Mouse (Mus musculus) MEL (cell line): Measurements from ENCODE around the gene Tmem167b. TPM values are rescaled to one million over a fixed set of nuclear protein-coding genes. Genes with fewer than 3 reads are reported as not detected.
A peak's percentile ranks its signal among the peaks of the same experiment; 100 is the strongest.

ENCODE experiments used
- DNase-seq: peaks from one replicate; pipeline ENCODE4 v3.0.0; 2011; ENCODE audit warnings: low read depth, low spot score
- H3K27ac ChIP-seq: 2 replicates; pipeline ENCODE4 v1.5.1; 2012; ENCODE audit warnings: low read depth, mild to moderate bottlenecking, control low read depth, low read length, moderate library complexity; ENCODE audit not compliant: control insufficient read depth
- H3K27me3 ChIP-seq, 2 experiments: fragments of 150-350 bp in 1 of 2; sonication (generic) in 1 of 2; 2 replicates each; pipeline ENCODE4 v1.6.1; 2012; ENCODE audit warnings: low read length in 2 of 2, mild to moderate bottlenecking in 2 of 2, improper control_type of control experiment in 1 of 2, moderate library complexity in 1 of 2; ENCODE audit not compliant: insufficient read depth in 2 of 2, control insufficient read depth in 1 of 2
- H3K36me3 ChIP-seq, 2 experiments: 2 replicates each; pipeline ENCODE4 v1.6.1; 2012 to 2014; ENCODE audit warnings: low read length in 2 of 2, improper control_type of control experiment in 1 of 2, inconsistent platforms in 1 of 2, mild to moderate bottlenecking in 1 of 2; ENCODE audit not compliant: insufficient read depth in 2 of 2, control insufficient read depth in 1 of 2
- H3K4me1 ChIP-seq, 2 experiments: fragments of 150-350 bp in 1 of 2; sonication (generic) in 1 of 2; 2 replicates each; pipeline ENCODE4 v1.6.1; 2012; ENCODE audit warnings: low read length in 2 of 2, improper control_type of control experiment in 1 of 2, mild to moderate bottlenecking in 1 of 2; ENCODE audit not compliant: insufficient read depth in 2 of 2, control insufficient read depth in 1 of 2
- H3K4me3 ChIP-seq, 2 experiments: fragments of 150-350 bp in 1 of 2; sonication (generic) in 1 of 2; 2 replicates each; pipeline ENCODE4 v1.5.1; 2012; ENCODE audit warnings: low read depth in 2 of 2, low read length in 2 of 2, mild to moderate bottlenecking in 2 of 2, moderate library complexity in 2 of 2, control low read depth in 1 of 2, improper control_type of control experiment in 1 of 2; ENCODE audit not compliant: control insufficient read depth in 1 of 2, insufficient read depth in 1 of 2
- H3K79me2 ChIP-seq: 2 replicates; pipeline ENCODE4 v1.6.1; 2012; ENCODE audit warnings: mild to moderate bottlenecking, low read length, moderate library complexity; ENCODE audit not compliant: control insufficient read depth, poor library complexity, insufficient read depth
- H3K9ac ChIP-seq: 2 replicates; pipeline ENCODE4 v1.6.1; 2012; ENCODE audit warnings: low read depth, mild to moderate bottlenecking, control low read depth, low read length, moderate library complexity; ENCODE audit not compliant: control insufficient read depth, poor library complexity, severe bottlenecking
- H3K9me3 ChIP-seq: fragments of 150-350 bp; sonication (generic); replicated peaks from 2 replicates; pipeline ENCODE4 v1.6.1; 2012; ENCODE audit warnings: mild to moderate bottlenecking, low read length, improper control_type of control experiment, moderate library complexity; ENCODE audit not compliant: insufficient read depth
- BHLHE40 ChIP-seq: IDR thresholded peaks from 2 replicates; pipeline ENCODE4 v1.6.1; 2012; ENCODE audit warnings: low read depth, mild to moderate bottlenecking, inconsistent platforms, low read length, improper control_type of control experiment, borderline replicate concordance
- CHD1 ChIP-seq: IDR thresholded peaks from 2 replicates; pipeline ENCODE4 v1.6.1; 2012; ENCODE audit warnings: low read depth, mild to moderate bottlenecking, inconsistent platforms, low read length, improper control_type of control experiment
- CTCF ChIP-seq, 3 experiments: IDR thresholded peaks in 2 of 3; conservative IDR thresholded peaks in 1 of 3; 2 replicates each; pipeline ENCODE4 v1.5.1; 2011 to 2012; ENCODE audit warnings: low read length in 3 of 3, low read depth in 2 of 3, mild to moderate bottlenecking in 2 of 3, improper control_type of control experiment in 1 of 3, inconsistent platforms in 1 of 3, mixed read lengths in 1 of 3, moderate library complexity in 1 of 3; ENCODE audit not compliant: control insufficient read depth in 1 of 3, insufficient read depth in 1 of 3, poor library complexity in 1 of 3, severe bottlenecking in 1 of 3
- EP300 ChIP-seq, 2 experiments: IDR thresholded peaks; 2 replicates each; pipeline ENCODE4 v1.6.1; 2011; ENCODE audit warnings: improper control_type of control experiment in 2 of 2, low read length in 2 of 2, low read depth in 1 of 2, mild to moderate bottlenecking in 1 of 2
- GATA1 ChIP-seq: IDR thresholded peaks from 2 replicates; pipeline ENCODE4 v1.6.1; 2011; ENCODE audit warnings: low read depth, low read length, improper control_type of control experiment
- KAT2A ChIP-seq: conservative IDR thresholded peaks from 2 replicates; pipeline ENCODE4 v1.6.1; 2012; ENCODE audit warnings: low read depth, low read length, improper control_type of control experiment, inconsistent platforms
- MAZ ChIP-seq: IDR thresholded peaks from 2 replicates; pipeline ENCODE4 v1.6.1; 2012; ENCODE audit warnings: low read depth, mild to moderate bottlenecking, inconsistent platforms, low read length, improper control_type of control experiment
- MYB ChIP-seq: IDR thresholded peaks from 2 replicates; pipeline ENCODE4 v1.6.1; 2011; ENCODE audit warnings: mild to moderate bottlenecking, low read depth, low read length, improper control_type of control experiment
- NRF1 ChIP-seq: IDR thresholded peaks from 2 replicates; pipeline ENCODE4 v1.6.1; 2014; ENCODE audit warnings: low read depth, mild to moderate bottlenecking, inconsistent platforms, low read length, improper control_type of control experiment, moderate library complexity; ENCODE audit not compliant: poor library complexity, insufficient read depth, severe bottlenecking
- POLR2A ChIP-seq, 2 experiments: IDR thresholded peaks; 2 replicates each; pipeline ENCODE4 v1.6.1; 2011 to 2012; ENCODE audit warnings: low read length in 2 of 2, mild to moderate bottlenecking in 2 of 2, control low read depth in 1 of 2, improper control_type of control experiment in 1 of 2, low read depth in 1 of 2, moderate library complexity in 1 of 2; ENCODE audit not compliant: control insufficient read depth in 1 of 2, insufficient read depth in 1 of 2, poor library complexity in 1 of 2
- POLR2AphosphoS2 ChIP-seq: IDR thresholded peaks from 2 replicates; pipeline ENCODE4 v1.6.1; 2011; ENCODE audit warnings: low read length, improper control_type of control experiment
- RCOR1 ChIP-seq: IDR thresholded peaks from 2 replicates; pipeline ENCODE4 v1.6.1; 2012; ENCODE audit warnings: low read depth, mild to moderate bottlenecking, inconsistent platforms, low read length, improper control_type of control experiment
- SIN3A ChIP-seq: IDR thresholded peaks from 2 replicates; pipeline ENCODE4 v1.6.1; 2012; ENCODE audit warnings: low read length, improper control_type of control experiment, inconsistent platforms
- TAL1 ChIP-seq: IDR thresholded peaks from 2 replicates; pipeline ENCODE4 v1.6.1; 2012; ENCODE audit warnings: mild to moderate bottlenecking, inconsistent platforms, low read length, moderate library complexity, mixed read lengths
- TBP ChIP-seq: IDR thresholded peaks from 2 replicates; pipeline ENCODE4 v1.8.0; 2011; ENCODE audit warnings: low read depth, low read length, improper control_type of control experiment
- ZNF384 ChIP-seq: IDR thresholded peaks from 2 replicates; pipeline ENCODE4 v1.6.1; 2012; ENCODE audit warnings: low read depth, mild to moderate bottlenecking, inconsistent platforms, low read length, improper control_type of control experiment
- polyA plus RNA-seq, 2 experiments: library from polyadenylated mRNA; stranded (reverse) in 1 of 2; unstranded in 1 of 2; fragments of >175 nt in 1 of 2; fragments of >200 nt in 1 of 2; gene quantifications; 2 replicates each; pipeline versions ENCODE4 v1.2.1 to v1.2.4; 2012; ENCODE audit warnings: low replicate concordance in 2 of 2, low read depth in 1 of 2; ENCODE audit not compliant: insufficient read length in 2 of 2, insufficient read depth in 1 of 2, missing spikeins in 1 of 2
- total RNA-seq: library from RNA; depleted of rRNA; stranded (reverse); fragments of 300-350 nt; gene quantifications from 2 replicates; pipeline ENCODE4 v1.2.3, GENCODE M21; 2012; rRNA removed

Tmem167b gene
- total and polyA plus RNA-seq, 3 experiments, result 15.9 to 20.8 TPM; not detected in 1

DNA sequence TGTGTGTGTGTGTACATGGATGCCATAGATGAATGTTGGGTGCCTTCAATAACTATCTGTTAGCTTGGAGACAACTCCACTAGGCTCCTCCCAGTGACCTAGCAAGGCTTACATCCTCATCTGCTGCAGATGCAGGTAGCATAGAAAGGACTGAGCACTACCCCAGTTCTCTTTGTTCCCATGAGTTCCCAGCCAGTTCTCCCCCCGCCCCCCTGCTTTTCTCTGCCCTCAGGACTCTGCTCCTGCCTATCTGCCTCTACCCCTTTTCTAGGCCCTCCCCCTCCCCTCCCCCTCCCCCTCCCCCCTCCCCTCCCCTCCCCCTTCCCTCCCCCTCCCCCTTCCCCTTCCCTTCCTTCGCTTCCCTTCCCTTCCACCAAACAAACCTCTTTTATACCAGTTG is 52.1 kb downstream of the Tmem167b start:
- Histone ChIP-seq H3K4me3 (no peak overlapping the region), H3K9ac (no peak overlapping the region), H3K36me3 (no peaks in the 10 kb centered on the region), H3K27ac (no peak overlapping the region), H3K9me3 (no peaks in the 10 kb centered on the region), H3K4me1 (no peaks in the 10 kb centered on the region), H3K27me3 (peaks cover 11 to 19% of the 10 kb centered on the region in 2 experiments), H3K79me2 (no peaks in the 10 kb centered on the region)
- TF ChIP-seq RCOR1, result no peak
- TF ChIP-seq MYB, result no peak
- no peak for TF ChIP-seq BHLHE40
- no peak for TF ChIP-seq NRF1
- no peak for TF ChIP-seq SIN3A
- no peak for TF ChIP-seq CHD1
- TF ChIP-seq KAT2A, result no peak
- no peak for TF ChIP-seq POLR2A (IDR thresholded peaks at IDR 0.05; ENCODE audit: control insufficient read depth in 1 of 2, insufficient read depth in 1 of 2, low read depth in 1 of 2, low read length in 2 of 2, poor library complexity in 1 of 2)
- no peak for TF ChIP-seq CTCF (IDR thresholded peaks at IDR 0.05 in 2 of 3, conservative IDR thresholded peaks at IDR 0.05 in 1 of 3; ENCODE audit: control insufficient read depth in 1 of 3, insufficient read depth in 1 of 3, low read depth in 2 of 3, low read length in 3 of 3, poor library complexity in 1 of 3, severe bottlenecking in 1 of 3)
- no peak for TF ChIP-seq ZNF384
- TF ChIP-seq TBP, result no peak
- no peak for DNase-seq

DNA sequence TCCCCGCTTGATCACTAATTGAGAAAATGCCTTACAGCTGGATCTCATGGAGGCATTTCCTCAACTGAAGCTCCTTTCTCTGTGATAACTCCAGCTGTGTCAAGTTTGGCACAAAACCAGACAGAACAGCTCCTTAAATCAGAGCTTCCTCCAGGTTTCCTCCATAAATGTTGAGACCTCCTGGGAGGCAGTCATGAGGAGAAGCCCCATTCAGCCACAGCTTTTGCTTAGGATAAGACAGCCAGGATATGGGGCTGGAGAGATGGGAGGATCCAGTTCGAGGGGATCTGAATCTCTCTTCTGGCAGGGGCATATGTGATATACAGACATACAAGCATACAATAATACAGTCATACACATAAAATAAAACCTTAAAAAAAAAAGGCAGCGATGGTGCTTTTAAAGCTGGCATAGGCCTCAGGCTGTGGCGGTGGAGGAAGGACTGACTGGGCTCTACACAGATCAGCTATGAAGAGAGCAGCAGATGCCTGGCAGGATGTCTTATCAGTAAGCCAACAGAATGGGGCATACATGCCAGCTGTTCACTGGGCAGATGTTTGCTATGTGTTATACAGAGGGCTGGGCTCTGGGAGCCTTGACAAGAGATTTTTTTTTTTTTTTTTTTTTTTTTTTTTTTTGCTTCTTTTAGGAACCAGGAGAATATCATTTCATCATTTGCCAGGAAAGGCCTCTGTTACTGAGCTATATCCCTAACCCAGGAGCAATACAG is 53.4 kb downstream of the Tmem167b start:
- Histone ChIP-seq H3K9ac (no peak overlapping the region), H3K4me1 (no peaks in the 10 kb centered on the region), H3K27ac (no peak overlapping the region), H3K36me3 (no peaks in the 10 kb centered on the region), H3K79me2 (no peaks in the 10 kb centered on the region), H3K4me3 (no peak overlapping the region), H3K27me3 (peaks cover 18 to 25% of the 10 kb centered on the region in 2 experiments), H3K9me3 (no peaks in the 10 kb centered on the region)
- peak; percentile 30 for DNase-seq
- TF ChIP-seq TAL1 (peak; percentile 11; the same call in 1 of the 2 replicates), ZNF384 (peak; percentile 65), EP300 (IDR thresholded peaks at IDR 0.05; ENCODE audit: low read depth in 1 of 2, low read length in 2 of 2) (0 out of 4 replicates have a peak, but pooled peaks of 1 of the 2 experiments have one; percentile 13), GATA1 (0 out of 2 replicates have a peak, but pooled peaks have one; percentile 19), NRF1 (no peak), MYB (no peak), POLR2AphosphoS2 (no peak), MAZ (no peak), SIN3A (no peak)

Other genes with a start within 250 kb of the Tmem167b start
- not detected in 2 replicates for gene Mybphl, start 197.6 kb downstream of the Tmem167b start, total RNA-seq
- not detected for gene Mybphl, start 197.6 kb downstream of the Tmem167b start, polyA plus RNA-seq
- gene Psrc1, start 178.6 kb downstream of the Tmem167b start, total RNA-seq, result 12.5 and 14.6 TPM in 2 replicates
- gene Psrc1, start 178.6 kb downstream of the Tmem167b start, polyA plus RNA-seq, result 10 to 100 TPM in 1 of 2 experiments, not detected in 1; 37.3 TPM
- not detected in 2 replicates for gene Celsr2, start 146.9 kb downstream of the Tmem167b start, total RNA-seq
- under 1 TPM in 1 of 2 experiments, not detected in 1; 0.04 TPM for gene Celsr2, start 146.9 kb downstream of the Tmem167b start, polyA plus RNA-seq
- 202 and 283 TPM in 2 replicates for gene Sars, start 117.3 kb downstream of the Tmem167b start, total RNA-seq
- 100 to 1,000 TPM in 1 of 2 experiments, not detected in 1; 337 TPM for gene Sars, start 117.3 kb downstream of the Tmem167b start, polyA plus RNA-seq
- gene 1700013F07Rik, start 28.3 kb downstream of the Tmem167b start, total RNA-seq, result not detected in 2 replicates
- under 1 TPM in 1 of 2 experiments, not detected in 1; 0.17 TPM for gene 1700013F07Rik, start 28.3 kb downstream of the Tmem167b start, polyA plus RNA-seq
- gene 5330417C22Rik, start 25.9 kb downstream of the Tmem167b start, total RNA-seq, result 0.08 and 0.29 TPM in 2 replicates
- under 1 TPM in 1 of 2 experiments, not detected in 1; 0.31 TPM for gene 5330417C22Rik, start 25.9 kb downstream of the Tmem167b start, polyA plus RNA-seq
- gene Taf13, start 9.2 kb upstream of the Tmem167b start, total RNA-seq, result 5.4 and 6.5 TPM in 2 replicates
- gene Taf13, start 9.2 kb upstream of the Tmem167b start, polyA plus RNA-seq, result 1 to 10 TPM in 1 of 2 experiments, not detected in 1; 7.0 TPM
- 2.4 and 2.5 TPM in 2 replicates for gene Wdr47, start 28.8 kb upstream of the Tmem167b start, total RNA-seq
- 1 to 10 TPM in 1 of 2 experiments, not detected in 1; 3.8 TPM for gene Wdr47, start 28.8 kb upstream of the Tmem167b start, polyA plus RNA-seq
- 38.0 and 43.0 TPM in 2 replicates for gene Clcc1, start 91.4 kb upstream of the Tmem167b start, total RNA-seq
- 10 to 100 TPM in 1 of 2 experiments, not detected in 1; 25.9 TPM for gene Clcc1, start 91.4 kb upstream of the Tmem167b start, polyA plus RNA-seq
- gene Gpsm2, start 159.8 kb upstream of the Tmem167b start, total RNA-seq, result 17.6 and 21.7 TPM in 2 replicates
- 10 to 100 TPM in 1 of 2 experiments, not detected in 1; 27.5 TPM for gene Gpsm2, start 159.8 kb upstream of the Tmem167b start, polyA plus RNA-seq
- not detected in 2 replicates for gene Aknad1, start 177.2 kb upstream of the Tmem167b start, total RNA-seq
- under 1 TPM in 1 of 2 experiments, not detected in 1; 0.06 TPM for gene Aknad1, start 177.2 kb upstream of the Tmem167b start, polyA plus RNA-seq